Mouse (Mus musculus) CD4-positive, CD25-positive, alpha-beta regulatory T cell, adult 2 months (primary cell): ENCODE results near the gene Tmem165.

Source experiments
- DNase-seq: peaks from one replicate; pipeline ENCODE4 v3.0.0-alpha.2; 2012; ENCODE audit warnings: low read depth, low spot score

The Tmem165 gene

GRCm38 (mm10) chr5:76171039-76171438, 12.6 kb upstream of the Tmem165 start:
- DNase-seq, result no peak

DNA sequence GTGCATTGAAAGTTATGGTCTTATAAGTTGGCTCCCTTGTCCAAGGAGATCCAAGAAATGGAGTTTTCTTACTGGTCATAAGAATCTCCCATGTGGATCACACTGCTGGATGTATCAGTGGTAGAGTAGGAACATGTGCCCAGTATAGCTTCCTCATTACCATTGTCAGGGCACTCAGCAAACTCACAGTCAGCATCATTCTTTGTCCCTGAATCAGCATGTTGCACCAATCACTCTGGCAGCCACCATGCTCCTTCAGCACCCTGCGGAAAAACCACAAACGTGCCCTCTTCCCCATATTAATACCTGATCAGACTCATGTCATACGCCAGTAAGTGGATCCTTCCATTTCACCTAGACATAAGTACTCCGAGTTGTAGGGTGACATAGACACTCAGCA, 8.6 kb upstream of the Tmem165 start:
- DNase-seq, result no peak

DNA sequence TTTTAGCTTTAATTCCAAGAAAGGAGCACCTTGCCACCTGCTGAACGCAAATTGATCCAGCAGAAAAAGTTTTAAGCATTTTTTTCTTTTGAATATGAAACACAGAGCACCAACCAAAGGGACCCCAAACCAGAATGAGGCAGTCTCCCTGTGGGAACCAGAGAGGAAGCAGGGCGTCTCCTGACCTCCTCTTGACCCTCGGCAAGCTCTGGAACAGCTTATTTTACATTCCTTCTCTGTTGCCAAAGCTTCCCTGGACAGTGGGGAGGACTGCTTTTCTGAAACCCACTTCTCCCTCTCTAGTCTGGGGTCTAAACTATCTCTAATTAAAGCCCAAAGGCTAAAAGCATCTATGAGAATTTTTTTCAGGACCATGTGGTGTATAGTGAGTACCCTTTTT, 7.3 kb upstream of the Tmem165 start:
- DNase-seq, result no peak

DNA sequence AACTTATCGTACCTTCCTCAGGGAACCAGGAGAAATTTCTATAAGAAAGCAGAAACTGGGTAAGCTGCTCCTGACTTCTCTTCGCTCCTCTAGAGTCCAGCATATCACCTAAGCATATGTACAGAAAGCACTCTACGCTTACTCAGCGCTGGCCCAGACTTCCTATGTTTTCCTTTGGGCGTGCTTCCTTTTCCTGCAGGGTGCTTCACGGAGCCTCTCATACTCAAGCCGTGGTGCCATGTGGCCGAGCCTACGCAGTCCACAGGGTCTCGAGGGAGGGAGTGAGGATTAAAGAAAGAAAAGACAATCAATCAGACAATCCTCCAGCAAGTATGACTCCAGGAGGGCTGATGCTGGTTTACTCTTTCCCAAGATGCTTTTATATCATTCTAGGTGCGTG, 6.8 kb upstream of the Tmem165 start:
- no peak for DNase-seq

- DNase-seq, result no peak
These were observed 6.0 kb upstream of the Tmem165 start for GRCm38 (mm10) chr5:76177664-76178063.

DNA sequence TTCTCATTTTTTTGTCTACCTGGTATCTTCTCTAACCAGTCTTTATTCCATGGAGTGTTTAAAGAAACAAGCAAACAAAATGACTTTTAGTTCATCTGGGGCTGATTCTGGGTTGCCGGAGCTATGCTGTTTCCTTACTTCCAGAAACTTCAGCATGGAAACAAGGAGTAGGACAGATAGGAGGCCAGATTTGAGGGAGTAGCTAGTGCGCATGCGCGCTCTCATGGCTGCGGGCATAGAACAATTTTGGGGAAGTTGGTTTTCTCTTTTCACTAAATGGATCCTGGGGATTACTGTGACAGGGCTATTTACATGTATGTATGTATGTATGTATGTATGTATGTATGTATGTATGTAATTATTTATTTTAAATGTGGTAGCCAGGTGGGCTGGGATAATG, 4.5 kb upstream of the Tmem165 start:
- DNase-seq, result no peak

- no peak for DNase-seq
These were observed 3.9 kb upstream of the Tmem165 start for GRCm38 (mm10) chr5:76179791-76180190.

DNA sequence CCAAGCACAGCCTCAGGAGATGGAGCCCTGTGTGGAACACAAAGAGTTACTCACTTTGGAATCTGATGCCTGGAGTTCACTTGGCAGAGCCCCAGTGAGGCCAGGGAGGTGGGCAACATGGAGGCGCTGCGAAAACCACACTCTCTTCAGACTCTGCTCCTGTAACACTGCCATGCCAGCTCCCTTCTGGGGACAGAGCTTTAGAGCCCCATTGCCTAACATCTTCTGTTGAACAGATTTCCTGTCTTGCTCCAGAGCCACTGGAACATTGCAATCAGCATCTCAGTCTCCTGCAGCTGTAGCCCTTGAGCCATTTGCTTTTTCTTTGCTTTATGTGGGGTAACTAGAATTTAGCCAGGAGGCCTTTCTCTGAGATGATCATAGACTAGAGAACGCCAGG, 1.4 kb upstream of the Tmem165 start:
- DNase-seq, result no peak

GRCm38 (mm10) chr5:76183043-76183749, 484 bp upstream of the Tmem165 start:
- DNase-seq, result peak; percentile 38

DNA sequence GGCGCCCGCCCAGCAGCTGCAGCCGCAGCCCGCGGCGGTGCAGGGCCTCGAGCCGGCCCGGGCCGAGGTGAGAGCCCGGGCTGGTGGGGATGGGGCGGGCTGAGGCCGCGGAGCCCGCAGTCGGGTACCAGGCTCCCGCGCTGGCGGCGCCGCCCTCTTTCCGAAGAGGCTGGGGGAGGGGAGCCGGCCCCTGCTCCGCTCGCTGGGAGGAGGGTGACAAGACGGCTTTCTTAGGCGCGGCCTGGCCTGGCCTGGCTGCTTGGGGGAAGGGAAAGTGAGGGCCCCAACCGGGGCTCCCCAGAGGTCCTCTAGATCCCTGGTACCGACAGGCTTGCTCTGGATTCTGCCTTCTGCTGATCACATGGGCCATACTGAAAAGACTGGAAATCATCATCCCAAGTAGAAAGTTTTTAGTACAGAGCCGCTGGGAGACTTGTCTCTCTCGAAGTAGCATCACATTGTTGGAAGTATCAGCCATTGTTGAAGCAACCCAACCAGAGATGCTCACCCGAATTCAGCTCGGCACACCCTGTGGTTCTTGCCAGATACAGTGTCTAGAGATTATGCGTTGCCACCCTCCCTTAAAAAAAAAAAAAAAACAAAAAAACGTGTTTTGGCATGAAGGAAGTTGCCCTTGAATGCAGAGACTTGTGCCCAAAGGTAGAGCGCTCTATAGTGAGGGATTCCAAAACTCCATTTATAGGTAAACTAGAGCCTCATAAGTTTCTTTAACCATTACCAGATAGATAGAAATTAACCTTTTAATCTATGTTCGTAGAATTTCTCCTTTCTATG, 803 bp downstream of the Tmem165 start:
- DNase-seq, result peak; percentile 74

GRCm38 (mm10) chr5:76187885-76188284, 4.2 kb downstream of the Tmem165 start:
- DNase-seq, result no peak

DNA sequence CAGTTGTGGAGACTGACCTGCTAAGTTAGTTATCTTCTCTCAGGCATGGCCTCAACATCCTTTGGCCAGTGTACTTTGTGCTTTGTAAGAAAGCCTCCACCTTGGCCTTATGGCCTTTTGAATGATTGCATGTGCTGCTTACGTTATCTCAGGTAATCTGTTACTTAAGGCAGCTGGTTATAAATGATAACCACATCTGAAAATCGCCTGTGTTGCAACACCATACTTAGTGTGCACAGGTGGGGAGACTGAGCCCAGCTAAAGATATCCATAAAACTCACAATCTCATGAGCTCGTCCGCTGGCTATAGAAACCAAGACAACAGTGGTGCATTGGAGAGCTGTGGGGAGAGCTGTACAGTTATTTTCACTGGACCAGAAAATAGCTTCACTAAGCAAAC, 6.9 kb downstream of the Tmem165 start:
- no peak for DNase-seq

DNA sequence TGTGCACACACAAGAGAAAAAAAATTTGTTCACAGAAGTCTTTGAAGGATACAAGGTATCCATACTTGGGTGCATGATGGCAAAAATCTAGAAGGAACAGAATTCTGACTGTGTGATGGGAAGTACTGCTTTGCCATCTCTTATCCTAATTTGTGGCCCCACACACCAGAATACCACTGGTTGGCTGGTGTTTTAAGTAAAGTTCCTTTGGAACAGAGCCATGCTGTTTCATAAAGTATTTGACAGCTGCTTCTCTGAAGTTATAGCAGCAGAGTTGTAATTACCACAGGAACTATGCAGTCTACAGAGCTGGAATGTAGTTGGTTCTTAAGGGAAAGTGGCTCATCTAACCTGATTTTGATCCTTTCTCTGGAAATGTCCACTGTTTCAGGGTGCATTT, 9.4 kb downstream of the Tmem165 start:
- no peak for DNase-seq

GRCm38 (mm10) chr5:76194377-76194945, 10.8 kb downstream of the Tmem165 start:
- no peak for DNase-seq

DNA sequence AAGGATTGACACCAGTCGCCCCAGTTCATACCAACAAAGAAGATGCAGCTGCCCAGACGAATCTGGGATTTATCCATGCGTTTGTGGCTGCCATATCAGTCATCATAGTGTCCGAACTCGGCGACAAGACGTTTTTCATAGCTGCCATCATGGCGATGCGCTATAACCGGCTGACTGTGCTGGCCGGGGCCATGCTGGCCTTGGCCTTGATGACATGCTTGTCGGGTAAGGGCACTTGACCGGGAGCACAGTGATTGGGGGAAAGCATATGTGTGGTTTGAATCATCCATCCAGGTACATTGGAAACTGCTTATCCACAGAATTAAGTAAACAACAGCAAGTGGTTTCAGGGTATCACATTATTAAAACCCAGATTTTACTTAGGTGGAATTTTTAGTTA, 15.7 kb downstream of the Tmem165 start:
- DNase-seq, result no peak

DNA sequence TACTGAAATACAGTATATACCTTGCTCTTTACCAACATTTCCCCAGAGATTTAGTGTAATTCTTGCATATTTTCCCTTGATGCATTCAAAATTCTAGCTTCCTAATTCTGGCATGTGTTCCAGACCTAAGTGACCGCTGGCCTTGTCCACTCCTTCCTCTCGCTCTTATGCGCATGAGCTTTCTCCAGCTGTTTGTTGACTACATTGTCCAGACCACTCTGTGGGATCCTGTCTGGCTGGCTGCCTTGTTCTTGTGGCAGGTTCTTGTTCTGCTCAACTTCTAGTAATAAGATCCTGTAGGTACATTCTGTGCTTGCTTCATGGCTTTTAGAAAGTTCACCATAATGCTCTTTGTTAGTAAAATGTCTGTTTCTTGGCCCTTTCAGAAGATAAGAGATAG, 19.5 kb downstream of the Tmem165 start:
- DNase-seq, result no peak

DNA sequence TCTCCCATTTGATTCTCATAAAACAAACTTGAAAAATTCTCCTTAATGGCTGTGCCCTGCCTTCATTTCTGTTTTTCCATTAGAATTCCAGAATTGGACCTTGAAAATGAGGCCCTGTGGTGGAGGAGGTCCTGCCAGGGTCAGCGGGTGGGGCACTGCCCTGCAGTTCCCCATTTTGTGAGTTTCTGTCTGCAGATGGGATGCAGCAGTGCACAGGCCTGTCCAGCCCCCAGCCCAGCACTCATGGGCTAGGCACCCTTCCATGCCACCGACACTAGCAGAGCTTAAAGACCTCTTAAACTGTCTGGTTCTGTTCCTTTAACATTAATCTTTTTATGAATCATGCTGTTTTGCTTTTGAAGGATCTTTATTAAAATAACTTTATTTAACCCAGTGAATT, 22.2 kb downstream of the Tmem165 start:
- DNase-seq, result no peak

DNA sequence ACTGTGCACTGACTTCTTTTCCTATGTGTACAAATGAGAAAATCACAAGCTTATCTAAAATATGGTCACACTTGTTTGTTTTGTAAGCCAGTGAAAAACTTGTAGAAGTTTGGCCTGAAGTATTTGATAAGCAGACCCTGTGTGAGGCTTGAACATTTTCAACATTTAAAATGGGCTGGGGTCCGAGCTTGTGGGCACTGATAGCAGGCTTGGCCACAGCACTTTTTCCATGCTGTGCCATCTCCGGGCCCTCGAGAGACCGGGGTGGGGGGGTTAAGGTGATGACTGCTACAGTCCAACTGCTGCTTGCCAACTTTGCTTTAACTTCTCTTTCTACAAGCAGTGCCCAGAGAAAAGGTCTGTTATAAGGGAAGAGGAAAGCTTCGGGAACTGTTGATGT, 24.4 kb downstream of the Tmem165 start:
- no peak for DNase-seq

GRCm38 (mm10) chr5:76216691-76217090, 33.0 kb downstream of the Tmem165 start:
- no peak for DNase-seq

DNA sequence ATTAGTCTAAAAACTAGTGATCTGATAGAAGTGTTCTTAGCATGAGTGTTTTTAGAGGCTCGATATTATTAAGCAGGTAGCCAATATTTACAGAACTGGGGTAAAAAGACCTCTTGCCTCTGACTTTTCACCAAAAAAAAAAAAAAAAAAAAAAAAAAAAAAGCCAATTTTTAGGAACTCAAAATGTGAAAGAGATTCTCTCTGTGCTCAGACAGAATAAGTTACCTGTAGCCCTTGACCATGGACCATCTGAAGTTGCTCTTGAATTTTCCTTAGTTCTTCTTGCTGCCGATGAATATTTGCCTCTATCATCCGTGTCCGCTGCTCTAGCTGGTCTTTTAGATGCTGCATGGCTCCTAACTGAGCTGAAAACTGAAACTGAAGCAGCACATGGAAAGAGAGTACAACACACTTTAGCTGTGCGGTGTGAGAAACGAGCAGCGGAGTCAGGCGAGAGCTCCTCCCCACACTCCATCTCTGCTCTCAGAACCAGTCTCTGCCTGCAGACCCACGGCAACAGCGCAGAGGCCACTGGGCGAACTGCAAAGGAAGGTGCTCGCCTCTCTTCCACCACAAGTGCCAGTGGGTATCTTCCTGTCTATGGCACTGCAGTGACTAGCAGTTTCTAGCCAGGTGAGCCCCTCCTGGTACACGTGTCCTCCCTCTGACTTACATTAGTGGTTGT, 47.6 kb downstream of the Tmem165 start:
- DNase-seq, result no peak

DNA sequence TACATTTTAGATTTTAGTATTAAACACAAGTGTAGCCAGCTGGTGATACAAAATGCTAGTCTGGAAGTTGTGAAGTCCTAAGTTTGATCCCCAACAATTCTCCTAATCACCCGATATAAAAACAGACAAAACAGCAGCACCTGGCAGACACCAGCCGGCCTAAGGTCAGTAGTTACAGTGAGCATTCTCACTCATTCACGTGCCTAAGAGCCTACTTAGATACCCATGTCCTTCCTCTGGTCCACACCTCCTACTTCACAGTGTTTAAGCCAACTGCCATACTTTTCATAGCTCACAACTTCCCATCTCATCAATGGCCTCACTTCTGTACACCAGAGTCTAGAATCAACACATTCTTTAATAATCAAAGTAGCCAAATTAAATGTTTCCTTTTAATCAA, 59.6 kb downstream of the Tmem165 start:
- DNase-seq, result no peak

DNA sequence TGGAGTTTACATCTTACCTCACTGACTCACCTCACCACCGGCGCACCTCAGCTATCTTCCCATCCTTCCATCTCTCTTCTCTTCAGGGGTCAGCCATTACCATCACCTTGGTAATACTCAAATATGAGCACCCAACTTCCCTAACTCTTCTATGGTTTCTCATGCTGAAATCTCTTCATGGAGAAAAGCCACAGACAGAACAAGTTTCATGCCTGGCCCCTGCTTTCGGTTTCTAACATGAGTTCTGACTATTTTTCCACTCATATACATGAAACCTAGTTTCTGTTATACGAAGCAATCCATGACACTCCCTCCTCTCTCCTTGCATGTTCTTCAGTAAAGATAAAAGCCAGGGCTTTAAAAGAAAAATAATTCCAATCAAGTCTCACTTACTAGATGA, 60.2 kb downstream of the Tmem165 start:
- peak; percentile 6 for DNase-seq
